In genomic region chr2:26021561-26022257, GRCm38 (mm10) we compare ENCODE assay signal across 8 mouse cellular contexts. TPM values are rescaled to one million over a fixed set of nuclear protein-coding genes. Genes with fewer than 3 reads are reported as not detected.
DNase-seq lines count a peak whose midpoint lies in the region; ATAC-seq and TF ChIP-seq lines count a peak whose summit lies in the region.

Ubac1 (minus strand) TSS chr2:26021747.

- intact Hi-C loops in heart, postnatal 36 days (cut with DNase I): loop anchor here (1.0 to 5.0 kb wide), 2 partner anchors 37 to 184 kb away; no protein-coding TSS in a partner anchor

- 7% methylated on average over 50 of the region's 50 CpGs for WGBS in forebrain, embryonic 16.5 days
- 5% methylated on average over 50 of the region's 50 CpGs for WGBS in lung, embryonic 14.5 days
- WGBS in olfactory bulb, adult 2 months: 5% methylated on average over 50 of the region's 50 CpGs
- 8% methylated on average over 50 of the region's 50 CpGs for WGBS in thymus, adult 2 months

- peak; percentile 52 for ATAC-seq in G1E (ENCODE audit: extremely low read depth, insufficient number of reproducible peaks, low FRiP score, poor library complexity, severe bottlenecking)
- ATAC-seq in forebrain, embryonic 16.5 days: peak; percentile 95
- peak; percentile 96 for ATAC-seq in lung, embryonic 14.5 days (ENCODE audit: insufficient read depth)

- peak within 1 kb of the TSS; percentile 91 for H3K4me3 ChIP-seq in G1E (ENCODE audit: low read depth, low read length)
- H3K4me3 ChIP-seq in forebrain, embryonic 16.5 days (replicated peaks; ENCODE audit: low read length): peak within 1 kb of the TSS; percentile 89
- H3K4me3 ChIP-seq in layer of hippocampus, adult 2 months: peak within 1 kb of the TSS; percentile 95
- peak within 1 kb of the TSS; percentile 85 for H3K4me3 ChIP-seq in lung, embryonic 14.5 days (ENCODE audit: low read depth, low read length)
- peak within 1 kb of the TSS; percentile 60 for H3K4me3 ChIP-seq in olfactory bulb, adult 2 months (ENCODE audit: insufficient read depth, low read depth, low read length)
- H3K4me3 ChIP-seq in thymus, adult 2 months (ENCODE audit: control insufficient read depth, insufficient read depth, low read length): peak within 1 kb of the TSS; percentile 62

- H3K27ac ChIP-seq in forebrain, embryonic 16.5 days (ENCODE audit: low read length): peak within 1 kb of the TSS; percentile 83
- peak within 1 kb of the TSS; percentile 96 for H3K27ac ChIP-seq in layer of hippocampus, adult 2 months
- peak within 1 kb of the TSS; percentile 90 for H3K27ac ChIP-seq in lung, embryonic 14.5 days (ENCODE audit: low read depth)
- peak within 1 kb of the TSS; percentile 55 for H3K27ac ChIP-seq in olfactory bulb, adult 2 months (ENCODE audit: insufficient read depth, low read depth, low read length)
- peak within 1 kb of the TSS; percentile 7; the same call in 1 of the 2 replicates for H3K27ac ChIP-seq in thymus, adult 2 months (ENCODE audit: control insufficient read depth, insufficient read depth, low read length)

- TF ChIP-seq POLR2A in olfactory bulb, adult 2 months (IDR thresholded peaks at IDR 0.05; ENCODE audit: insufficient read depth, low read depth, low read length): peak; percentile 77
- peak; percentile 63; the same call in 1 of the 2 replicates for TF ChIP-seq POLR2A in thymus, adult 2 months (IDR thresholded peaks at IDR 0.05; ENCODE audit: control insufficient read depth, extremely low read depth, insufficient read depth, low read length, poor library complexity)

- no peaks in the 10 kb centered on the region for H3K9me3 ChIP-seq in G1E (replicated peaks)
- no peaks in the 10 kb centered on the region for H3K9me3 ChIP-seq in forebrain, embryonic 16.5 days (ENCODE audit: control insufficient read depth, low read length)
- H3K9me3 ChIP-seq in lung, embryonic 14.5 days (ENCODE audit: low read depth, low read length): no peaks in the 10 kb centered on the region

- peak within 1 kb of the TSS; percentile 89 for H3K4me2 ChIP-seq in forebrain, embryonic 16.5 days (ENCODE audit: low read length)
- peak within 1 kb of the TSS; percentile 84 for H3K4me2 ChIP-seq in lung, embryonic 14.5 days

- peak within 1 kb of the TSS; percentile 83 for H3K9ac ChIP-seq in forebrain, embryonic 16.5 days (replicated peaks; ENCODE audit: low read depth, low read length)
- peak within 1 kb of the TSS; percentile 76 for H3K9ac ChIP-seq in lung, embryonic 14.5 days

- peaks cover 15% of the 10 kb centered on the region for H3K27me3 ChIP-seq in G1E (ENCODE audit: insufficient read depth, low read length)
- H3K27me3 ChIP-seq in forebrain, embryonic 16.5 days (replicated peaks; ENCODE audit: control insufficient read depth, insufficient read depth, low read length): no peaks in the 10 kb centered on the region
- H3K27me3 ChIP-seq in lung, embryonic 14.5 days (ENCODE audit: insufficient read depth, low read length): peaks cover 4% of the 10 kb centered on the region; the same call in 1 of the 2 replicates
- no peaks in the 10 kb centered on the region for H3K27me3 ChIP-seq in thymus, adult 2 months (ENCODE audit: control insufficient read depth, insufficient read depth, low read length)

- H3K36me3 ChIP-seq in G1E (replicated peaks): peaks cover 28% of the 10 kb centered on the region
- no peaks in the 10 kb centered on the region for H3K36me3 ChIP-seq in forebrain, embryonic 16.5 days (ENCODE audit: control insufficient read depth, insufficient read depth)
- H3K36me3 ChIP-seq in lung, embryonic 14.5 days (ENCODE audit: insufficient read depth): no peaks in the 10 kb centered on the region
- H3K36me3 ChIP-seq in thymus, adult 2 months (ENCODE audit: control insufficient read depth, insufficient read depth, low read length): no peaks in the 10 kb centered on the region

- H3K4me1 ChIP-seq in G1E (ENCODE audit: insufficient read depth, low read depth, low read length): peaks cover 55% of the 10 kb centered on the region
- H3K4me1 ChIP-seq in forebrain, embryonic 16.5 days (replicated peaks; ENCODE audit: control insufficient read depth, insufficient read depth, low read length): peaks cover 17% of the 10 kb centered on the region
- peaks cover 9% of the 10 kb centered on the region for H3K4me1 ChIP-seq in lung, embryonic 14.5 days (ENCODE audit: insufficient read depth)
- H3K4me1 ChIP-seq in olfactory bulb, adult 2 months (ENCODE audit: control insufficient read depth, insufficient read depth, low read length): 0 out of 2 replicates have a peak, but pooled peaks cover 3% of the 10 kb centered on the region
- H3K4me1 ChIP-seq in thymus, adult 2 months (replicated peaks; ENCODE audit: control insufficient read depth, insufficient read depth, low read length): peaks cover 9% of the 10 kb centered on the region

- DNase-seq in G1E (ENCODE audit: low spot score): peak; percentile 78
- DNase-seq in cerebellum, adult 18-20 months: peak; percentile 94 to 95
- peak; percentile 86 to 90 for DNase-seq in heart, postnatal 36 days
- peak; percentile 91 to 93 for DNase-seq in layer of hippocampus, adult 2 months (ENCODE audit: low spot score in 2 of 2)
- peak; percentile 96 for DNase-seq in lung, embryonic 14.5 days
- DNase-seq in thymus, adult 2 months: peak; percentile 88

- TF ChIP-seq CTCF in G1E (IDR thresholded peaks at IDR 0.05; ENCODE audit: low read depth, low read length): no peak
- TF ChIP-seq CTCF in layer of hippocampus, adult 2 months (conservative IDR thresholded peaks at IDR 0.05): 0 out of 2 replicates have a peak, but pooled peaks have one; percentile 15
- no peak for TF ChIP-seq CTCF in lung, embryonic 14.5 days (IDR thresholded peaks at IDR 0.05; ENCODE audit: low read depth)
- TF ChIP-seq CTCF in olfactory bulb, adult 2 months (IDR thresholded peaks at IDR 0.05; ENCODE audit: insufficient read depth, low read depth, low read length): no peak
- peak; percentile 43; the same call in 1 of the 2 replicates for TF ChIP-seq CTCF in thymus, adult 2 months (IDR thresholded peaks at IDR 0.05; ENCODE audit: borderline replicate concordance, control insufficient read depth, extremely low read depth, insufficient read depth, low read length, poor library complexity)

RNA-seq across cellular contexts. Expression of gene Ubac1, which starts in this region (rescaled TPM):
- total RNA-seq in G1E (2014; fragmentation: Nextera tagmentation): 36.4 and 110 TPM in 2 replicates
- total RNA-seq in G1E (2017): 41.3 and 42.2 TPM in 2 replicates
- 99.1 and 128 TPM in 2 replicates for polyA plus RNA-seq in G1E (2012)
- 113 and 117 TPM in 2 replicates for polyA plus RNA-seq in forebrain, embryonic 16.5 days (2015; fragmentation: Nextera tagmentation; extraction: Ambion mirVana)
- 10 to 100 TPM; 84.8 to 97.5 TPM for total RNA-seq in heart, postnatal 36 days (2021)
- 10 to 100 TPM; 52.1 to 53.0 TPM for total RNA-seq in layer of hippocampus, adult 2 months (2021)
- 72.6 and 80.8 TPM in 2 replicates for polyA plus RNA-seq in lung, embryonic 14.5 days (2014; fragmentation: Nextera tagmentation; extraction: Ambion mirVana)
- not detected in 2 replicates for polyA plus RNA-seq in olfactory bulb, adult 2 months (2012; ENCODE audit: insufficient read depth, insufficient read length, low replicate concordance, missing spikeins)
- 61.9 and 66.3 TPM in 2 replicates for polyA plus RNA-seq in thymus, adult 2 months (2012; rRNA removed)

Comparison
In these comparisons a context has a peak if more than half of its experiments do, and no peak if none do; other contexts are left out.
1. Peak in every context shown above with its lines: DNase-seq, ATAC-seq, H3K4me3 ChIP-seq and H3K27ac ChIP-seq.
2. RNA of gene Ubac1 (polyA plus RNA-seq): 113 to 117 TPM in forebrain, embryonic 16.5 days, 99.1 to 128 TPM in G1E, 72.6 to 80.8 TPM in lung, embryonic 14.5 days and 61.9 to 66.3 TPM in thymus, adult 2 months; not detected in olfactory bulb, adult 2 months; every median in the first group is over 10 times any median in the second.
3. CTCF ChIP-seq: peak in layer of hippocampus, adult 2 months (single experiment) and thymus, adult 2 months (single experiment); none in G1E (single experiment), lung, embryonic 14.5 days (single experiment) and olfactory bulb, adult 2 months (single experiment).
4. H3K27ac ChIP-seq: peak in every context shown above with its lines; median percentile 96 in layer of hippocampus, adult 2 months; 90 in lung, embryonic 14.5 days; 83 in forebrain, embryonic 16.5 days; 55 in olfactory bulb, adult 2 months; 7 in thymus, adult 2 months.